Mouse (Mus musculus) heart, embryonic 13.5 days (tissue): ENCODE data around the gene 4930432M17Rik. TPM values are rescaled to one million over a fixed set of nuclear protein-coding genes. Genes with fewer than 3 reads are reported as not detected.

Source experiments
- ATAC-seq: fragments of 200-750 bp; cut with Nextera tagmentation; 2 replicates; pipeline ENCODE4 v1.8.0; 2017; ENCODE audit warnings: moderate TSS enrichment; ENCODE audit not compliant: insufficient number of reproducible peaks, low FRiP score, low TSS enrichment; ENCODE audit errors: extremely low read depth
- H3K27ac ChIP-seq: fragments of 300-500 bp; sonication (generic); replicated peaks from 2 replicates; pipeline ENCODE4 v1.5.1; 2015; ENCODE audit warnings: moderate library complexity, mild to moderate bottlenecking, inconsistent platforms
- H3K27me3 ChIP-seq: fragments of 300-500 bp; sonication (generic); replicated peaks from 2 replicates; pipeline ENCODE4 v1.6.1; 2015; ENCODE audit warnings: mild to moderate bottlenecking, inconsistent platforms
- H3K36me3 ChIP-seq: fragments of 300-500 bp; sonication (generic); 2 replicates; pipeline ENCODE4 v1.6.1; 2015; ENCODE audit warnings: mild to moderate bottlenecking, inconsistent platforms
- H3K4me1 ChIP-seq: fragments of 300-500 bp; sonication (generic); 2 replicates; pipeline ENCODE4 v1.6.1; 2015; ENCODE audit warnings: inconsistent platforms
- H3K4me2 ChIP-seq: fragments of 300-500 bp; sonication (generic); 2 replicates; pipeline ENCODE4 v1.6.1; 2015; ENCODE audit warnings: inconsistent platforms, mild to moderate bottlenecking, moderate library complexity
- H3K4me3 ChIP-seq: fragments of 300-500 bp; sonication (generic); 2 replicates; pipeline ENCODE4 v1.5.1; 2015; ENCODE audit warnings: moderate library complexity, mild to moderate bottlenecking, inconsistent platforms
- H3K9ac ChIP-seq: fragments of 300-500 bp; sonication (generic); 2 replicates; pipeline ENCODE4 v1.6.1; 2015; ENCODE audit warnings: inconsistent platforms, mild to moderate bottlenecking, moderate library complexity
- H3K9me3 ChIP-seq: fragments of 300-500 bp; sonication (generic); 2 replicates; pipeline ENCODE4 v1.6.1; 2016; ENCODE audit warnings: inconsistent platforms
- WGBS: fragments of 180-500 bp; shearing (Covaris S2); methylation state at CpG from one replicate; pipeline ENCODE4 v1.1.7; 2015; ENCODE audit warnings: mixed read lengths; 5-methylcytosine and 5-hydroxymethylcytosine counted together
- polyA plus RNA-seq: library from polyadenylated mRNA; unstranded; fragments of >200 nt; fragmentation: Nextera tagmentation; extraction: Ambion mirVana; gene quantifications from 2 replicates; pipeline ENCODE4 v1.2.1, GENCODE M21; 2015

The 4930432M17Rik gene
- polyA plus RNA-seq, 1 experiment from 2014 or later, result not detected

DNA sequence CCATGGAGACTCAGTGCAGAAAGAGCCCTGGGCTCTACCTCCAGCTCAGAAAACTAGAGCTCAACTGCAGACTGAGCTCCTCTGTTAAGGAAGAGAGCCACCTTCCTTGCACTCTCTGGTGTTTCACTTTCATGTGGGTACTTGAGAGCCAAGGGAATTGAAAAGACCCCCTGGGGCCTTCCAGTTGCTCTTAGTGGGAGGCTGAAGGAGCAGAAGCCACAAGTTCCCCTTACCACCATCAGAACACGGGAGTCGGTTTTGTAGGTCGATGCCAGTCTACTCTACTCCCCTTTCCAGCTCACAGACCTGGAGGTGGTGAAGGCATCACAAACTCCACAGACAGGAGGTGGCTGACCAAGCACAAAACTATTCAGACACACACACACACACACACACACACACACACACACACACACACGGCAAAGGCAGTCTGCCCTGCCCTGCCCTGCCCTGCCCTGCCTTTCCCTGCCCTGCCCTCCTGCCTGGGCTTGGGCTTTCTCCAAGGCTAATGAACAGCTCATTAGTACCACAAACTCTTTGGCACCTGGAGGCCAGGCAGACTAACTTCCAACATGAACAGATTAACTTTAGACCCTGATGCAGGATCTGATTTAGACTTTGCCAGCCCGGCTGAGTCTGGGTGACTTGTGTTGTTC is 1.7 kb downstream of the 4930432M17Rik start:
- Histone ChIP-seq H3K4me2 (no peak overlapping the region), H3K27ac (no peak overlapping the region), H3K4me3 (no peak overlapping the region), H3K36me3 (no peaks in the 10 kb centered on the region), H3K4me1 (0 out of 2 replicates have a peak, but pooled peaks cover 7% of the 10 kb centered on the region), H3K9ac (no peak overlapping the region), H3K9me3 (no peaks in the 10 kb centered on the region), H3K27me3 (no peaks in the 10 kb centered on the region)
- WGBS, result 71% methylated on average over 5 of the region's 5 CpGs
- no peak for ATAC-seq

DNA sequence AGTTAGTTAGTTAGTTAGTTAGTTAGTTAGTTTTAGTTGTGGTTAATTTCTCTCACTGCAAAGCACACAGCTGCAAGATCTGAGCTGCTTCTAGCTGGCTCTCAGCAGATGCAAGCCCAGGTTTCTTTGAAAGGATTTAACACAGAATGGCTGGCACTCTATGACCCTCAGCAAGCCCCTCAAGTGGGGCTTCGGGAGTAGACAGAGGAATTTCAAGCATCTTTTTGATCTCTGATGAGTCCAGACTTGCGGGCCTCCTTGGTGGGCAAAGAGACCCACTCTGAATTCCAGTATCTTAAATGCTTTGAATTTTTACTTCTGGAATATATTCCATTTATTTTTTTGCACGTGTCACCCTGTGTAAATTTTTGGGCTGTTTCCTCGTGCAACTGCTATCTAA is 8.4 kb downstream of the 4930432M17Rik start:
- ATAC-seq, result no peak
- Histone ChIP-seq H3K9me3 (no peaks in the 10 kb centered on the region), H3K36me3 (no peaks in the 10 kb centered on the region), H3K4me3 (no peak overlapping the region), H3K4me1 (peaks cover 23% of the 10 kb centered on the region), H3K9ac (no peak overlapping the region), H3K4me2 (no peak overlapping the region), H3K27me3 (no peaks in the 10 kb centered on the region), H3K27ac (no peak overlapping the region)
- 22% methylated on average over 4 of the region's 4 CpGs for WGBS

DNA sequence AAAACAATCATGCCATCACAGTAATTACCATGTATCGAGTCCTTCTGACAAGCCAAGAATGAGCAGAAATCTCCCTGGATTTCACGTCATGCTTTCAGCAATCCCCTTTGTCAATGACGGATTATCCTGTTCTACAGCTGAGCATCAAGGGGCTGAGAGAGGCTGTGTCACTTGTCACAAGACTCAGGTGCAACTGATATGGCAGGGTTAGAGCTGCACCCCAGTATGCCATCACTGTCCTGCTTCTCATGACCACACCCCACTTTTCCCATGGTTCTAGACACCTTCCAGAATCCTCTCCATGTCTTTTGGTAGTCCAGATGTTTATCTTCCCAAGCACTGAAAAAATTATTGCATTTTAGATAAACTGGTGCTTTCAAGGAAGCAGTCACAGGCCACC is 8.9 kb downstream of the 4930432M17Rik start:
- no peak overlapping the region for H3K4me2 ChIP-seq
- H3K27me3 ChIP-seq, result no peaks in the 10 kb centered on the region
- 40% methylated on average over 3 of the region's 3 CpGs for WGBS
- H3K36me3 ChIP-seq, result no peaks in the 10 kb centered on the region
- H3K9me3 ChIP-seq, result no peaks in the 10 kb centered on the region
- no peak for ATAC-seq
- no peak overlapping the region for H3K27ac ChIP-seq
- no peak overlapping the region for H3K4me3 ChIP-seq
- H3K4me1 ChIP-seq, result peaks cover 26% of the 10 kb centered on the region
- H3K9ac ChIP-seq, result no peak overlapping the region

DNA sequence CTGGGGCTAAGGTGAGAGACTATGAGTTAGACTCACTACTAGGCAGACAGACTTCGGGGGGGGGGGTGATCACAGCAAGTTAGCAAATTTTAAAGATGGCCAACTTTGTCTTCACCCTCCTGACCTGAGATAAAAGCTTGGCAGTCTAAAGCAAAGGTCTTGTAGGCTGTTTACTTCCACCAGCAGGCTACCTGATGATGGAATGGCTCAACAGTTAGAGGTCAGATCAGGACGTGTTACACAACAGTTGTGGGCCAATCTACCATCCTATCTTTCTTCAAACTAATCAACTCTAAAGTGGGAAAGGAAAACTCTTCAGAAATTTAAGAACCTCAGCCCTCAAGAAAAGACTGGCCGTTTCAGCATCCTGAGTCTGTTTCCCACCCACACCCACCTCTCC is 9.6 kb downstream of the 4930432M17Rik start:
- no peaks in the 10 kb centered on the region for H3K36me3 ChIP-seq
- no peak overlapping the region for H3K4me2 ChIP-seq
- no peaks in the 10 kb centered on the region for H3K27me3 ChIP-seq
- H3K4me1 ChIP-seq, result peaks cover 27% of the 10 kb centered on the region
- ATAC-seq, result no peak
- no peak overlapping the region for H3K9ac ChIP-seq
- 49% methylated on average over 3 of the region's 3 CpGs for WGBS
- no peak overlapping the region for H3K27ac ChIP-seq
- no peak overlapping the region for H3K4me3 ChIP-seq
- no peaks in the 10 kb centered on the region for H3K9me3 ChIP-seq

DNA sequence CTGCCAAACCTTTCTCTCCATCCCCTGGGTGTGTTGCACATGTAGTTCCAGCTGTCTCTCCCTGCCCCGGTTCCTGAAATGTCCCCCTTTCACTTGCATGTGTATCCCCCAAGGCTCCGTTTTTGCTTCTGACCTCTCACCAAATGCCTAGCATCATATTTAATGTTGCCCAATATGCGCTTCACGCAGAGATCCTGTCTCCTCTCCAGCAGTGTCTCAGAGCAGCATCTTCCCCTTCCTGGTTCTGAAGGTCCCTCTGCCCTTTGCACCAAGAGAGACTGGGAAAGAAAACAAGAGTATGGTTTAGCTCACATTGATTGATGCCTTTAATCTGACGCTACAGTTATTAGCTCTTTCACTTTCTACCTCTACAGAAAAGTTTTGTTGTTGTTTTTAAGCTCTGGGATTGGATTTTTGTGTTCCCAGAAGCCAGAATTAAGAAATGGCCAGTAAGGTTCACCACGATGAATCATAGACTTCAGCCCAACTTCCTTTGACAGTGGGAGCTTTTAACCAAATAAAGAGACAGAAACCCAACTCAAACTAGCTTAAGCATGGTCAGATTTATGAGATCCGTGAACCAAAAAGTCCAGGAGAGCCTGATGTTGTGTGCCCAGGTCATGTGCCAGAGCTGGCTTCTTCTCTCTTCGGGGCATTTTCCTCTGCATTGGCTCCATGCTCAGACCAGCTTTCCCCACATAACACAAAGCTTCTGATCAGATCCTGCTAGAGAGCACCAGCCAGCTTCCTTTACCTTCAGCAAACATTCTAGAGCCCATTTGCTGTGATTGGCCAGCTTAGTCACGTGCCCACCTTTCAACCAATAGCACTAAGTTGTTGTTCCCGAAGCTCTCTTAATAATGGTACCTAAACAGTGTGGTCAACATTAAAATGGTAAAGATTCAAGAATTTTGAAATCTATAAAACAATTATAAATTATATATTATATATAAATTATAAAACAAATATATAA is 12.2 kb downstream of the 4930432M17Rik start:
- no peaks in the 10 kb centered on the region for H3K27me3 ChIP-seq
- 79% methylated on average over 10 of the region's 10 CpGs for WGBS
- H3K27ac ChIP-seq, result no peak overlapping the region
- ATAC-seq, result no peak
- H3K4me3 ChIP-seq, result no peak overlapping the region
- H3K9me3 ChIP-seq, result no peaks in the 10 kb centered on the region
- H3K4me1 ChIP-seq, result peaks cover 28% of the 10 kb centered on the region
- H3K36me3 ChIP-seq, result no peaks in the 10 kb centered on the region
- no peak overlapping the region for H3K4me2 ChIP-seq
- H3K9ac ChIP-seq, result no peak overlapping the region

DNA sequence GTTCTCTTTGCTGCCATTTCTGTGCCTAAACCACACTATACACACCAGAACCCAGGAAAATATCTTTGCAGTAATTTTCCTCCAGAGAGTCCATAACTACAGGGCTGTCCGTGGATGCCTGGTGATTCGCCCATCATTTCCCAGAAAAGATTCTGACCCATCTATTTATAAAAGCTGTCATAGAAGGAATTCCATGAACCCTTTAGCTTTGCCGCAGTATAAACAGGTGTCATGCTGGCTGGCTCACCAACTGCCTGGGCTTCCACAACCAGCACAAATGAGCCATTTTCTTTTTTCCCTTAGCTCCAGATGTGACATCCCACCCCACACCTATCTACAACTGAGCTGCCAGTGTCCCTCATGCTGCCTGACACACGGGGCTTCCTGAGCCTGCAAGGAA is 14.0 kb downstream of the 4930432M17Rik start:
- H3K27me3 ChIP-seq, result no peaks in the 10 kb centered on the region
- no peak overlapping the region for H3K4me3 ChIP-seq
- H3K9me3 ChIP-seq, result no peaks in the 10 kb centered on the region
- no peaks in the 10 kb centered on the region for H3K36me3 ChIP-seq
- no peak for ATAC-seq
- H3K9ac ChIP-seq, result no peak overlapping the region
- no peak overlapping the region for H3K4me2 ChIP-seq
- H3K4me1 ChIP-seq, result peaks cover 12% of the 10 kb centered on the region
- WGBS, result 42% methylated on average over 4 of the region's 4 CpGs
- H3K27ac ChIP-seq, result no peak overlapping the region

DNA sequence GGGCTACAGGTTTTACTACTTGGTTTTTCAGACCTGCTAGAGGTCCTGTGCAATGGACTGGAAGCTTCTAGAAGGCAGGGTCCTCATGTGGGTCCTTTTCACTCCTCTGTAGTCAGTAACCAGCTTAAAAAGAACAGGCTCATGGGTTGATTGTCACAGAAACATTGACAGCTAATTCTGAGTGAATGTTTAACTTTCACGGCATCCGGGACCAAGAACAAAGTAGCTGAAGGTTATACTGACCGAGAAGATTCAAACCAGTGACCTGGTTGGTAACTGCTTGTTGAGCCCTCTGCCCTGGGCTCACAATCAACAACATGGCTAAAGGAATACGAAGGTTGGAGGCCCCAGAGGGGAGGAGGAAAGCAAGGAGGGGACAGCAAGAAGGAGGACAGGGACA is 14.4 kb downstream of the 4930432M17Rik start:
- no peaks in the 10 kb centered on the region for H3K9me3 ChIP-seq
- 69% methylated on average over 4 of the region's 4 CpGs for WGBS
- peaks cover 12% of the 10 kb centered on the region for H3K4me1 ChIP-seq
- no peaks in the 10 kb centered on the region for H3K27me3 ChIP-seq
- no peak for ATAC-seq
- no peak overlapping the region for H3K4me2 ChIP-seq
- H3K4me3 ChIP-seq, result no peak overlapping the region
- no peak overlapping the region for H3K27ac ChIP-seq
- no peak overlapping the region for H3K9ac ChIP-seq
- H3K36me3 ChIP-seq, result no peaks in the 10 kb centered on the region

DNA sequence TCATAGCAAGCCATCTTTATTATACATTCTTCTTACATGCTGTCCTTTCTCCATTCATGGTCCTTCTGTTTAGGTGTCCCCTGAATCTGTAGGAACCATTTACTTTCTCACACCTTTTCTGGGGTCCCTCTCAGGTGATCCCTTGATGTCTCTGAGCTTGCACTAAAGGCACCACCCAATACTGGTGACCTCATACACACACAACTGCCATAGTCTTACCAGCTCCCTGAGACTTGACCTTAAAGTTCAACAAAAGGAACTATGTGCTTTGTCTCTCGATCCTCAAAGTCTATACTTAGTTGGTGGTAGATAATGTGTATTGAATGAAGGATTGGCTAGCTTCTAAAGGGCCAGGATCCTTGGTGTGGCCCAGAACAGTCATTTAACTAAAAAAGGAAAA is 15.4 kb downstream of the 4930432M17Rik start:
- peaks cover 12% of the 10 kb centered on the region for H3K4me1 ChIP-seq
- H3K27ac ChIP-seq, result no peak overlapping the region
- 70% methylated on average over 1 of the region's 1 CpGs for WGBS
- no peak overlapping the region for H3K4me2 ChIP-seq
- no peak overlapping the region for H3K4me3 ChIP-seq
- no peak overlapping the region for H3K9ac ChIP-seq
- H3K27me3 ChIP-seq, result no peaks in the 10 kb centered on the region
- no peak for ATAC-seq
- no peaks in the 10 kb centered on the region for H3K9me3 ChIP-seq
- no peaks in the 10 kb centered on the region for H3K36me3 ChIP-seq

DNA sequence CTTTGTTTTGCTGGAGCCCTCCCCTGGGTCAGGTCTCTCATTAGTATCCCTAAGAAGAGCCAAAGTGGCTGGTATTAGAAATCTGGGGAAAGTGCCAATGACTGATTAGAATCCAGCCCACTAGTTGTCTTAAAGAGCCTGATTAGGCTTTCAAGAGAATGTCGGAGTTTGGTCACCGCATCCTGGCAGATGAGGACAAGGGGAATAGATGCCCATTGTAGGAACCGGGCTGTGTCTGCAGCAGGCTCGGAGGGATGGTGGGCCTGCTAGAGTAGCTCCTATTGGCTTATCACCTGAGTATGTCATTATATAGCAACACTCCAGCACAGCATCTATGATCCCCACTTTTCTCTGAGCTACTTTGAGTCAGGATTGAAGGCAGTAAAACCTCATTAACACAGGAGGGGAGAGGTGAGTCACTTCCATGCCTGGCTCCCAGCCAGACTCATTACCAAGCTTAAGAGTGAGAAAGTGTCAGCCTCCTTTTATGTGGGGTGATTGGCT is 15.9 kb downstream of the 4930432M17Rik start:
- Histone ChIP-seq H3K4me2 (no peak overlapping the region), H3K4me3 (no peak overlapping the region), H3K4me1 (peaks cover 12% of the 10 kb centered on the region), H3K27ac (no peak overlapping the region), H3K36me3 (no peaks in the 10 kb centered on the region), H3K9ac (no peak overlapping the region), H3K27me3 (no peaks in the 10 kb centered on the region), H3K9me3 (no peaks in the 10 kb centered on the region)
- ATAC-seq, result no peak
- 65% methylated on average over 4 of the region's 4 CpGs for WGBS

DNA sequence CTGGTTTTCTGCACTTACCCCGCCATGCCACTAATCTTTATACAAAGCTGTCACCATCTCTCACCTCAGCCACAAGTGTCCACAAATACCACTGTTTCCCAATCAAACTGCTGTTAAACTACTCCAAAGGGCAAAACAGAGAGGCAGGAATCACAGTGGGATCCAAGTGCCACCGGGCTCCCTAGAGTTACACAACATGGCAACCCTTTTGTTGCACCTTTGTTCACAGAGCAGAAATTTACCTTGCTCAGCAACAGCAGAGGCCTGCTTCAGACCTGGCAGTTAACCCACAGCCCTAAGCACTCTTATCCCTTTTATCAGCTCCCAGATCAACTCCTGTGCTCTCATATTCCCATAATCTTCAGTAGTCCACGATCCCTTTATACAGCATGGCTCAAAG is 17.2 kb downstream of the 4930432M17Rik start:
- no peak for ATAC-seq

DNA sequence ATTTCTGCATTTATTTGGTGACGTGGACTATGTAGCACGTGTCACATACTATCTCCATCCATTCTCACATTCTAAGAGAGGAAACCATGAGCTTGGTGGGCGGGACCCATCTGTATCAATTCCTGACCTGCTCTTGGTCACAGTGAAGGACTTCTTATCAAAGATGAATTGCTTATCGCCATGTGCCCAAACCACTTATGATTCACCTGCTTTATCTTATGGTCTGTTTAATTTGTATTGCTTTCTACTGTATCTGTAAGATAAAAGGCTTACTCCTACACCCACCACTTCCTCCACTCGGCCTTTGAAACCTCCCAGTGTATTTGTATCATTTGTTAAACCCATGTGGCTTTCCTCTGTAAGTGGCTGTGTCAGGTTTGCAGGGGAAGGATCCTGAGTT is 18.5 kb downstream of the 4930432M17Rik start:
- Histone ChIP-seq H3K4me3 (no peak overlapping the region), H3K4me1 (peaks cover 12% of the 10 kb centered on the region), H3K36me3 (no peaks in the 10 kb centered on the region), H3K9me3 (no peaks in the 10 kb centered on the region), H3K27ac (no peak overlapping the region), H3K9ac (no peak overlapping the region), H3K27me3 (no peaks in the 10 kb centered on the region; the same call in 1 of the 2 replicates), H3K4me2 (no peak overlapping the region)
- 52% methylated on average over 5 of the region's 5 CpGs for WGBS
- ATAC-seq, result no peak

More for the DNA sequence above, 17.2 kb downstream of the 4930432M17Rik start:
- 74% methylated on average over 3 of the region's 3 CpGs for WGBS
- Histone ChIP-seq H3K27me3 (no peaks in the 10 kb centered on the region; the same call in 1 of the 2 replicates), H3K4me3 (no peak overlapping the region), H3K36me3 (no peaks in the 10 kb centered on the region), H3K9ac (no peak overlapping the region), H3K4me2 (no peak overlapping the region), H3K27ac (no peak overlapping the region), H3K9me3 (no peaks in the 10 kb centered on the region), H3K4me1 (peaks cover 12% of the 10 kb centered on the region)
